Mouse (Mus musculus): ENCODE data around the gene Nmnat2.

- TF ChIP-seq CTCF (IDR thresholded peaks at IDR 0.05; ENCODE audit: control insufficient read depth, insufficient read depth, insufficient read length): no peak
- TF ChIP-seq MAX (IDR thresholded peaks at IDR 0.05): no peak
These were observed 117.9 kb downstream of the Nmnat2 start for GRCm38 (mm10) chr1:153072711-153073110.
